1 mouse cellular context compared by ENCODE assay signal in genomic region chr1:33663605-33664117, GRCm38 (mm10).
TF ChIP-seq lines count a peak whose summit lies in the region.

No protein-coding gene starts in this region.

TF ChIP-seq in MEL, 35 proteins besides CTCF, POLR2A, EP300 and RAD21:
- TF ChIP-seq MAFK (IDR thresholded peaks at IDR 0.05; ENCODE audit: borderline replicate concordance, low read depth, low read length) (peak; percentile 95), MEF2A (IDR thresholded peaks at IDR 0.05; ENCODE audit: extremely low read depth, insufficient replicate concordance, low read depth, low read length, poor library complexity, severe bottlenecking) (no peak), NRF1 (IDR thresholded peaks at IDR 0.05; ENCODE audit: insufficient read depth, low read depth, low read length, poor library complexity, severe bottlenecking) (no peak), KAT2A (conservative IDR thresholded peaks at IDR 0.05; ENCODE audit: low read depth, low read length) (no peak), JUND (IDR thresholded peaks at IDR 0.05; ENCODE audit: low read depth, low read length) (no peak), E2F4 (IDR thresholded peaks at IDR 0.05; ENCODE audit: borderline replicate concordance, low read depth, low read length) (no peak)
